Mouse (Mus musculus) left cerebral cortex, postnatal 36 days (tissue): Measurements from ENCODE around the gene Rsbn1. TPM values are rescaled to one million over a fixed set of nuclear protein-coding genes. Genes with fewer than 3 reads are reported as not detected.

Experiments used
- DNase-seq, 2 experiments: peaks; one replicate each; pipeline ENCODE4 v3.0.0; 2021 to 2022; ENCODE audit warnings: low spot score in 2 of 2, mixed read lengths in 1 of 2
- intact Hi-C: fragments of 180-260 bp; cut with DNase I; formaldehyde crosslinking; loops from one replicate; pipeline ENCODE4 v1.15.1; 2025
- total RNA-seq, 2 experiments: library from RNA; stranded (reverse); gene quantifications; 2 replicates each; pipeline ENCODE4 v1.2.3; 2021

Rsbn1 gene
- 10 to 100 TPM; 19.8 to 23.4 TPM for total RNA-seq

DNA sequence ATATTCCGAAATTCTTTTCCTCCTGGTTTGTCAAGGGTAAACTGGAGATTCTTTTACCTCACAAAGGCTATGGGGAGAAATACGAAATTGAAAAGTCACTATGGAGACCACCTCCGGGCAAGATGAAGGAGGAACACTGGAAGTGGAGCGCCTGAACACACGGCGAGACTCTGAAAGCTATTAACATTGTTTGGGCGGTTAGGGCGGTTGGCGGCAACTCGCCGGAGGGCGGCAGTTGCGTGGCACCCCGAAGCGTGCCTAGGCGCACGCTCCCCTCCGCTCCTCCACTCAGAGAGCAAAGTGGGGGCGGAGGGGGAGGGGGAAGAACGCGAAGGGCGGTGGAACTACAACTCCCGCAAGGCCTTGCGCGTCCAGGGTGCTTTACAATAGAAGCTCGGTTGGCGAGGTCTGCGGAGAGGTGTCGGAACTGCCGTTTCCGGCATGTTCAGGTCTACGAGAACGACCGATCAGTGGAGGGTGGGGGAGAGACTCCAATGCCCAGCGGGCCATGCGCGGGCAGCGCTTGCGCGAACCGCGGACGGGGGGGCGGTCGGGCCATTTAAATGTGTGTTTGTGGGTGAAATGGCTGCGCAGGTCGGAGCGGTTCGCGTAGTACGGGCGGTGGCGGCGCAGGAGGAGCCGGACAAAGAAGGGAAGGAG is at the start of gene Rsbn1:
TSS of gene Rsbn1 (plus strand) at position 111 of the 660 bp plus-strand sequence.
- peak; percentile 96 to 98 for DNase-seq
- intact Hi-C loops: loop anchor here (2.0 to 5.0 kb wide), 3 partner anchors 55 to 123 kb away; partner anchors contain the start of genes Ap4b1, Dclre1b, Gm43064 and Hipk1

DNA sequence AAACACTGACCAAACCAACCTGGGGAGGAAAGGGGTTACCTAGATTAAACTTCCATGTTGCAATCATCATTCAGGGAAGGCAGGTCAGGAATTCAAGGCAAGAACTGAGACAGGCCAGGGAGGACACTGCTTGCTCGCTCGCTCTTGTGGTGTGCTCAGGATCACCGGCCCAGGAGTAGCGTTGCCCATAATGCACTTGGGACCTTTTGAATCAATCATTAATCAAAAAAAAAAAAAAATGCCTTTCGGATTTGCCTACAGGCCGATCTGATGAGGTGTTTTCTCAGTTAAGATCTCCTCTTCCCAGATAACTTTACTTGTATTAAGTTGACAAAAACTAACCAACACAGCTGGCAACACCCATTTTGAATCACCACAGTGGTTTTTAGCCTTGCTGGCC is 49.7 kb upstream of the Rsbn1 start:
- intact Hi-C loops: no loop called here
- DNase-seq: no peak

DNA sequence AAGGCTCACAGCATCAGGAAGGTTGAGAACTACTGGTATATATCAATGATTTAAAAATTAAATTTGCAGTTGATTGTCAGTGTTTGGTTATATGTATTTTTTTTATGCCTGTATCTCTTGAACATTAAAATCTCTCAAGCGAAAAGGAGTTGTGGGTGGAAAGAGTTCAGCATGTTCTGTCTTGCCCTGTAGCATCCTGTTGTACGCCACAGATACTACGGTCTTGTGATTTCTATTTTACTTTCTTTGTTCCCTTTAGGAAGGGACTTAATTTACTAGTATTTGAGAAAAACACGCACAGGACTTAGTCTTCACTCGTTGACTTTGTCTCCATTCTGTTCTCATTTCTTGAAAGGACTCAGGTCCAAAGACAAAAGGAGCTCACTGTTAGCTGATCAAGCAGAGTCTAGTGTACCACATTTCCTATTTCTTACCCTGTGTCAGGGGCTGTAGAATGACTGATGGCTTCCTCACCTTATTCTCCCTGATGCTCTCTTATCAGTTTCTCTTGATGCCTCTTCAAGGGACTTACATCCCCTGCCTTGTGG is 46.4 kb upstream of the Rsbn1 start:
- intact Hi-C loops: no loop called here
- no peak for DNase-seq

DNA sequence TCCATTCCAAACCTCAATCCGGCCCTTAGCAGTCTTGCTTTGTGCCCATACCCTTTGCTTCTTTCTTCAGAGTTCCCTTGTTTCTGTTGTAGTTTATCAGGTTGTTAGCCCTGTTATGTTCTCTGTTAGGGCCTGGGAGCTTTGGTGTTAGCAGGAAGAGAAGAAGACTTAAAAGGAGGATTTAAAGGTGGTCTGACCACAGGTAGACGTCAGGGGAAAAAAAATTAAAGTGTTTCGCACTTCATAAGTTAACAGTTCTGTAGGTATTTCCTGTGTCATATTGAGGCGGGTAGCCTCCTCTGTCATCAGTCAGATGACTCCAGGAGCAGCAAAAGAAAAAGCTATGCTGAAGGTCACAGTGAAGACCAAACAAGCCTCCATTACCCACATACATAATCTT is 45.9 kb upstream of the Rsbn1 start:
- intact Hi-C loops: no loop called here
- no peak for DNase-seq

DNA sequence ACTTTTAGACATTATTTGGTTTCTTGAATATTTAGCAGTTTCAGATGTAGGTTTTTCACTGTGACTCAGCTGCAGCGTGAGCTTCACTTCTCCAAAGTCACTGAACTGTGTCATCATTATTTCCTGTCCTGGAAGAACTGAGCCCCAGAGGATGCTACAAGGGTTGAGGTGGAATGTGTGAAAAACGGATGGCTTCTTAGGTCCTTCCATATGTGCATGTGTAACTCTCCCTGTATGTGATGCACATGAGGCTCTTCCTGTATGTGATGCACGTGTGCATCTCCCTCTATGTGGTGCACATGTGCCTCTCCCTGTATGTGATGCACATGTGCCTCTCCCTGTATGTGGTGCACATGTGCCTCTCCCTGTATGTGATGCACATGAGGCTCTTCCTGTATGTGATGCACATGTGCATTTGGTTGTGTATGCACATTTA is 41.2 kb upstream of the Rsbn1 start:
- no peak for DNase-seq
- intact Hi-C loops: no loop called here

DNA sequence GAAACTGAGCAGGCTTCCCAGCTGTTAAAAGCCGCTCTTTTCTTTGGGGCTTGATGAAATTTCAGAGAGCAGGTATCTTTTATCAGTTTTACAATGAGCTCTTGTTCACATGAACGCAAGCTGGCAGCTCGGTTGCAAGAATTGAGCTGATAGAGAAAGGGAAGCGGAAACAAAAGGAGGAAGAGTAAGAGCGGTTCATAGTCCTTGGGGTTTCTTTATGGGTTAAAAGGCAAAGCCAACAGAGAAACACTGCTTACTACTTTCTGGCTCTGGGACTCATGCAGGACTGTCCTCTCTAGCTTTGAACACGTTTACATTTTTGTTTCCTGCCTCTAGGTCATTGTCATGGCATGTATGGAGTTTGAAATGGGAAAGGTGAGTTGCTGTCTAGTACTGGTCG is 39.6 kb upstream of the Rsbn1 start:
- no peak for DNase-seq
- intact Hi-C loops: no loop called here

DNA sequence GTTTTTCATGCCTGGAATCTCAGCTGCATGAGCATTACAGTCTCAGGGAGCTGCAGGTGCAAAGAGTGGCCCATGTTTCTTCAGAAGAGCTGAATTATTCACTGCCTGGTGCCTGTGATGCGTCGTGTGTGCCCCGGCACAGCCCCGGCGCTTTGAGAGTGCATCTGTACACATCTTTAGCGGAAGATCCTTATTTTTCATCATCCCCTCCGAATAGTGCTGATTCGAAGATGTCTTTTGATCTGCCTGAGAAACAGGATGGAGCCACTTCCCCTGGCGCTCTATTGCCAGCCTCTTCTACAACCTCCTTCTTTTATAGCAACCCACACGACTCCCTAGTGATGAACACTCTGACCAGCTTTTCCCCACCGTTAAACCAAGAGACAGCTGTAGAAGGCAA is 28.0 kb upstream of the Rsbn1 start:
- DNase-seq: no peak
- intact Hi-C loops: loop anchor here (5.0 kb wide), 2 partner anchors 64 to 134 kb away; no protein-coding TSS in a partner anchor

DNA sequence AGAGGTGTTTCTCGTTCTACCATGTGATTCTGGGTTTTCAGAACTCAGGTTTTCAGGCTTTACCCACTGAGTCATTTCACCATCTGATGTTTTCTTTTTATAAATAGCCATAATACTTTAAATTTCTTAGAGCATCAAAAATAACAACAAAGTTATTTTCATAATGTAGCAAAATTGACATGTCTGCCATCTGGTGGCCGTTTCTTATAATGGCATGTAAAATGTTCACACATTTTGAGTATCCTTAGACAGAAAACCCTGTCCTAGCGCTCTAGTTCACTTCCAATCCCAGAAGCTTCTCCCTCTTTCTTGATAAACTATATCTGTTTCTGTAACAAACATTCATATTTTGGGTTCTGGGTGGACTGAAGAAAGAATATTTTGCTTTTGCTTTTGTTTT is 26.3 kb upstream of the Rsbn1 start:
- intact Hi-C loops: loop anchor here (5.0 kb wide), 2 partner anchors 65 to 135 kb away; no protein-coding TSS in a partner anchor
- DNase-seq: no peak

DNA sequence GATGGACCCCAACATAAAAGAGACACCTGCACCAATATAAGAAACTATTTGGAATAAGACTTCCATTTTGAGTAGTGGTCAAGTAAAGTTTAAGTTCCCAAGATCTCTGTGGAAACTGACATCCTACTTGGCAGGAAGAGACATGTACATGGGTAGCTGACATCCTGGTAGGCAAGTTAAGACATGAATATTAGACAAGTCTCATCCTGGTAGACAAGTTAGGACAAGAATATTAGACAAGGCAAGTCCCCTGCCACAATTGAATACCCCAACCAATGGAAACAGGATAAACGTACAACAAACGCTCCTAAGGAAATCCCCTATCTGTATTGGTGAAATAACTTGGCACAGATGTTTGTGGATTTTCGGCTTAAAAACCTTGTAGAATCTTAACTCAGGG is 20.5 kb upstream of the Rsbn1 start:
- no peak for DNase-seq
- intact Hi-C loops: no loop called here

DNA sequence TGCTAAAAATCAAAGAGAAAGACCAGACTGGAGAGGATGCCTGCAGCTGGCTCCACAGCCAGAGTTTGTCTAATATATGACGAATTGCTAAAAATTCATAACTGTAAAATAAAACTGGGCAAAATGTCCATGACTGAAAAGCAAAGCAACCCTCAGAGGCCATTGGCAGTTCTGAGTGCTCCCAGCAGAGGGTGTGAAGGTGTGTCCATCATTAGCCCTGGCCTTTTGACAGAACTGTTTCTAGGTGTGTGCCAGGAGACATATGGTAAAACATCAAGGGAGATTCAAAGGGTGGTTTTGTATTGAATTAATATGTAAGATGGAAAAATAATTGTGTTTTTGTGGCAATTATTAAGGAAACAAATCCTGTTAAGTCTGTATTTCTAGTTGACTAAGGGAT is 9.2 kb upstream of the Rsbn1 start:
- DNase-seq: no peak
- intact Hi-C loops: no loop called here

DNA sequence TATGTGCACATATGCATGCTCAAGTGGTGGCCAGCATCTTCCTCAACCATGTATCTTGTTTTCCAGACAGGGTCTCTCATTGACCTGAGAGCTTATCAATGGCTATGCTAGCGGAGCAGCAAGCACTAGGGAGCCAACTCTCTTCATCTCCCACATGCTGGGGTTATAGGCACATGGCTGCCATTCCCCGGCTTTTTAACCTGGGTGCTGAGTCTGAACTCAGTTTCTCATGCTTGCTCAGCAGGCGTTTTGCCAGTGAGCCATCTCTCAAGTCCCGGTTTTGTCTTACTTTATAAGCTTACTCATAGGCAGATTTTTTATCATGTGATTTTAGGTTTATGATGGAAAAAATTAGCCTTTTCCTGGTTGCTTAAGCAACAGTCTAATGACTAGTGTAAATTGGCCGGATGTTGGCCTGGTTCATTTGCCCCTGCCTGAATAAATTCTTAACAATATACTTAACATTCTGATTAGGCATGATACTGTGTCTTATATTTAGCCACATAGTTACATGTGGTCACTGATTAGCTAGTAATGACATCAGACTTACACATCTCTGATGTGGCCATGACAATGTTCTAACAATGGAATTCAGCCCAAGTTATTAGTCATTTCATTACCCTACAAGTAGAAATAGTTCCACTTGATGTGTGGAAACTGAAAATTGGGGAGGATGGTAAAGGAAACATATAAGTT is 6.4 kb upstream of the Rsbn1 start:
- no peak for DNase-seq

DNA sequence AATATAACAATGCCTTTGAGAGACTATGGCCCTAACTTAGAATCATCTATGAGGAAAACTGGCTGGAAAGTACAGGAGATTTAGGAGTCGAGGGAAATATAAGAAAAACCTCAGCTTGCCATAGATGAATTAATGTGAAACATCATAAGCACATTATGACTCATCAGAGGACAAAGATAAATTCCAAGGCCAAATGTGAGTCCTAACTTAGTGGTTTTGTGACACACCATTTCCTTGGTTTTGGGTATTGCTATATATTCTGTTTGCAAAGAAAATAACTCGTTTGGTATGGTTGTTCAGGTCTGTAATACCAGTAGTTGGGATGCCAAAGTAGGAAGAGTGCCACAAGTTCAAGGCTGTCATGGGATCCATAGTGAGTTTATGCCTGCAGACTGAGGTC is 5.1 kb upstream of the Rsbn1 start:
- intact Hi-C loops: no loop called here

More for the DNA sequence above, 6.4 kb upstream of the Rsbn1 start:
- intact Hi-C loops: no loop called here

DNA sequence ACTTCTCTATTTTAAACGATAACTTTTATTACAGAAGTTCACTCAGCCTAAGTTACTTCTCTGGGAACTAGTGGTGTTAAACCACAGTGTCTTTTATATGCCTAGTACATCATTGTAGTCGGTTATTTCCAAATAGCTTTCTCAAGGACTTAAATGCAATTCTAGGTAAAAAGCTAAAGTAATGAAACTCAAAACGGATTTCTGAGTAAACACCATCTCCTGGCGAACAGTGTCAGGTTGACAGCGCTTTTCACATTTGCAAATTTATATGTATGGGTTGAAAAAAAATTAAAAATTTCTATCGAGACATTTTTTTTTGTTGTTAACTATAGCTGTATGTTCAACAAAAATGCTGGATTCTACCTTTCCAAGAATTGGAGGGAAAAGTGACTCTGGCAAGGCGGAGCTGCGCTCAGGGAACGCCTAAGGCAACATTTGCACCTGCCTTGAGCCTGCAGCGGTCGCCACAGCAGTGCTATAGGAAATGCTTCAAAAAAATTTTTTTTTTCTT is 414 bp upstream of the Rsbn1 start:
- intact Hi-C loops: loop anchor here (5.0 kb wide), 1 partner anchor 106 kb away; the partner anchor contains the start of genes Ap4b1, Dclre1b and Gm43064
- no peak for DNase-seq

More for the DNA sequence above, 5.1 kb upstream of the Rsbn1 start:
- DNase-seq: no peak

DNA sequence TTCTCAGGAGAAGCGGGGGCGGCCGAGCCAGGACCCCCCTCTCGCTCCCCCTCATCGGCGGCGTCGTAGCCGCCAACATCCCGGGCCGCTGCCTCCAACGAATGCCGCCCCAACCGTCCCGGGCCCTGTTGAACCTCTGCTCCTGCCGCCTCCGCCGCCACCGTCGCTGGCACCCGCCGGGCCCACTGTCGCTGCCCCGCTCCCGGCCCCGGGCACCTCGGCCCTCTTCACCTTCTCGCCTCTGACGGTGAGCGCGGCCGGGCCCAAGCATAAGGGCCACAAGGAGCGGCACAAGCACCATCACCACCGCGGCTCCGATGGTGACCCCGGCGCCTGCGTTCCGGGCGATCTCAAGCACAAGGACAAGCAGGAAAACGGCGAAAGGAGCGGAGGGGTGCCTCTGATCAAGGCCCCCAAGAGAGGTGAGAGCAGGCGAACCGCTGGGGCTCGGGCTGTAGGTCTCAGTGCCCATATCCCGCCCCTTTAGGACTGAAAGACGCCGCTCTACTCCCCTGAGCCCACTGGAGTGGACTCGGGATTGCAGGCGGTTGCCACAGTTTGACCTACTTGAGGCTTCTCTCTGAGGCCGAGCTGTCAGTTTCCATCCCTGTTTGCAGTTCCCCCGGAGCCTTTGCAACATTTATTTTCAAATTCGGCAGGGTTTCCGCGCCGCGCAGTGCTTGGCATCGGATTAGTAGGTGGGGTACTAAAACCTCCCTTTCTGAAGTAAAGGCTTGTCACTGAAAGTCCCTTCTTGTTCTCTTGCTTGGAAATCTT is 1.0 kb downstream of the Rsbn1 start:
- intact Hi-C loops: loop anchor here (2.0 to 5.0 kb wide), 3 partner anchors 54 to 124 kb away; partner anchors contain the start of genes Ap4b1, Dclre1b, Gm43064 and Hipk1
- DNase-seq: peak; percentile 44 to 65

DNA sequence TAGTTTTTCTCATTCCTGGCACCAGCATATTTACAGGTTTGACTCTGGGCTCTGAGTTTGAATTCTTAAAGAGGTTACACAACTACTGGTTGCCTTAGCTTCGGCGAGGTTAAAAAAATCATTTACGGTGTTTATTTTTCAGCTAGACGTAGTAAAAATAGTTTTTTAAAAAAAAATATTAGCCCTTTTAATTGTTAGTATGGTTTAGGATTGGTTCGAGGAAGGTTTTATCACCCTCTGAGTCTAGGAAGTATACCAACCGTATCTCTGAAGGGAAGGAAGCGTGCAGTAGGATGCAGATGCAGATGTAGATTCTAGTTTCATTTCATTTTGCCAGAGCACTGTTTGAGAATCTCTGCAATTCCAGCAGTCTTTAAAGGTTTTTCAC is 1.6 kb downstream of the Rsbn1 start:
- intact Hi-C loops: loop anchor here (2.0 kb wide), 2 partner anchors 53 to 125 kb away; partner anchors contain the start of genes Hipk1 and Phtf1
- no peak for DNase-seq

DNA sequence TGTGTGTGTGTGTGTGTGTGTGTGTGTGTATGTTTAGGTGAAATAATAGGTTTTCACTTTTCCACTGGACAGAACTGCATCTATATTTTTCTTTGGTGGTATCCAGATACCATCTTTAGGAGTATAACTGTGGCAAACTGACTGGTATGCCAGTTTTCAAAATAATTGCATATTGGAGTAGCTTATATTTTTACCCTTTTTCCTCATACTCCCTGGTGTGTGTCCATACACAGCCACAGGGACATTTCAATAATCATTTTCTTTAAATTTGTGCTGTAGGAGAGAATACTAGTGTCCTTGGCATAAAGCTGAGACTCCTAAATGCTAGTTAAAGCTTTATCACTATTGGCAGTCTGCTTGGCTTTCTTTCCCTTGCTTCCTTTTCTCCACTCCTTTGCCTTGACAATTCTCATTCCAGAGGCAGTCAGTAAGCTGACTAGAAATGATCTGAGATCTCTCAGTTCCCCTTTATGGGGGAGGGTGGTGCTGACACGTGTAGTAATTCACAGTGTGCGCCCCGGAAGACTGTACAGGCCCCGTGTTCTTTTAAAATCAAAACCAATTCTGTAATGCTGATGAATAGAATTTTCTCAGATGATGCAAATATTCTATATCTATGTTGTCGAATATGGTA is 2.4 kb downstream of the Rsbn1 start:
- intact Hi-C loops: no loop called here

DNA sequence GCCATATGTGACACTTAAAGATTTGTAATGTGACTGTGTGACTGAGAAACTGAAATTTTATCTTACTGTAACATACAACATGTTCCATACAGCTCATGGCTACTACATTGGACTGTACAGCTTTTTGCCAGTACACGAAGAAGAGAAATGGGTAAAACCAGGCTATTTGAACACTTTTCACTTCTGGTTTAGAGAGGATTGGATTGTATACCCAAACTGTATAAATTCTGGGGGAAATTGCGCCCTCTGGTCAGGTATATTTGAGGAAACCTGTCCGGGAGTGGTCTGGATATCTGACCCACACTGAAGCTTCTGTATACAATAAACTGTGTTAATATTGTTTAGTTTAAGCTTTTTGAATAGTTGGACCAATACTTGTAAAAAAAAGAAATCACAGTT is 2.9 kb downstream of the Rsbn1 start:
- intact Hi-C loops: no loop called here
- DNase-seq: no peak

More for the DNA sequence above, 2.4 kb downstream of the Rsbn1 start:
- DNase-seq: no peak

DNA sequence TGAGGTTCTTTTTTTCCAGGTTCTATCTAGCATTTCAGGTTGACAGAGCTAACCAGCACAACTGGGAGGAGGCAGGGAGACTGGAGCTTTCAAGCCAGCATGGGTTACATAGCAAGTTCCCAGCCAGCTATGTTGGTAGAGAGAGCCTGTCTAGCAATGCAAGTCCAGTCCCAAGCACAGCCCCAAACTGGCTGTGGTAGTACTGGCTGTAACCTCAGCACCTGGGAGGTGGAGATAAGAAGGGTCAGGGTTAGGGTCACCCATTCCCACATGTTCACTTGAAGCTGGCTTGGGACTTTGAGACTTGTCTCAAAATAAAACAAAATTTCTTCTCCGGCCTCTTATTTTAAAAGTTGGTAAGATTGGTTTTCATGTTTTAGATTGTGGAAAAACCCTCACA is 6.2 kb downstream of the Rsbn1 start:
- DNase-seq: no peak
- intact Hi-C loops: no loop called here

DNA sequence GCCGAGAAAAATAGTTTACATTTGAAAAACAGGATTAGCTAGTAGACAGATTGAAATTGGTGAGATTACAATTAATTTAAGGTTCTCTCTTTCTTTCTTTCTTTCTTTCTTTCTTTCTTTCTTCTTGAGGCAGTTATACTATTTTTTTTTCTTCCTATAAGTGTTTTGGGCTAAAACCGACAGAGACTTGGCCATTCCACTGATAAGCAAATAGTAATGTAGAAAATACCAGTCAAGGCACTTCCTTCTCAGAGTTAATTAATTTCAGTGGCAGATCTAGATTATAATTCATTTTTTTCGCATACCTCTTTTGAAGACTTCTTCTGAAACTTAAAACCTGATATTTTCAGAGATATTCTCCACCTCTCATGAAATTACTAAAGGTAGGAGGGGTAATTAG is 11.4 kb downstream of the Rsbn1 start:
- intact Hi-C loops: no loop called here
- no peak for DNase-seq
